Mouse (Mus musculus) erythroblast, embryonic 14.5 days (primary cell): Measurements from ENCODE around the gene Naa30.

Experiments
- GATA1 ChIP-seq: IDR thresholded peaks from 2 replicates; pipeline ENCODE4 v1.6.1; 2012; ENCODE audit warnings: low read length, inconsistent platforms, mixed read lengths
- TAL1 ChIP-seq: IDR thresholded peaks from 3 replicates; pipeline ENCODE4 v1.6.1; 2012; ENCODE audit warnings: low read length, inconsistent platforms, mixed read lengths

DNA sequence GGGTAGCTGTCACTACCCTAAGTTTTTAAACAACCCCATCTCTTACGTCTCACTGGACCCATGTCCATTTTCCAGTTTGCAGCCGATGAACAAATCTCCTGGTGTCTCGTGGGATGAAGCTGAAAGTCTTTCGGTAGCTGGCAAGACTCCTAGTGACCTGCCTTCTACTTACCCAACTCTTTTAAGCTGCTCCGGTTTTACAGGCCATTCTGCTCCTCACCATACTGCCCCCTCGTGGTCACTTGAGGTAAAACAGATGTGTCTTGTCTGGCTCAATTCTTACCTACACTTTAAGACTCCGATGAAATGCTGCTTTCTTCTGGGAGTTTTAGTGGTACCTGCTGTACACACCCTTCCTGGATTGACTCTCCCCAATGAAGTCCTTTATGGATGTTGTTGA, 18.2 kb upstream of the Naa30 start:
- no peak for TF ChIP-seq TAL1
- TF ChIP-seq GATA1: no peak
